Mouse (Mus musculus) liver, embryonic 11.5 days (tissue): ENCODE measurements around the gene Cdc16. TPM values are rescaled to one million over a fixed set of nuclear protein-coding genes. Genes with fewer than 3 reads are reported as not detected.
"Not testable (repeated sequence)": the region's sequence is repeated elsewhere in the genome, so short reads cannot be mapped to it uniquely, and the experiment has no call there.

Experiments
- ATAC-seq: fragments of 200-750 bp; cut with Nextera tagmentation; replicated peaks from 2 replicates; pipeline ENCODE4 v1.8.0; 2017; ENCODE audit warnings: moderate number of reproducible peaks, mild to moderate bottlenecking, moderate TSS enrichment, moderate library complexity; ENCODE audit not compliant: low FRiP score
- DNase-seq: peaks from one replicate; pipeline ENCODE4 v3.0.0-alpha.2; 2017; ENCODE audit warnings: low spot score
- H3K27ac ChIP-seq: fragments of 300-500 bp; sonication (generic); 2 replicates; pipeline ENCODE4 v1.5.1; 2014; ENCODE audit warnings: mild to moderate bottlenecking, low read depth, low read length, control low read depth
- H3K27me3 ChIP-seq: fragments of 300-500 bp; sonication (generic); replicated peaks from 2 replicates; pipeline ENCODE4 v1.6.1; 2014; ENCODE audit warnings: low read length, mixed read lengths; ENCODE audit not compliant: control insufficient read depth, insufficient read depth
- H3K36me3 ChIP-seq: fragments of 300-500 bp; sonication (generic); 2 replicates; pipeline ENCODE4 v1.6.1; 2014; ENCODE audit warnings: mild to moderate bottlenecking, low read length, moderate library complexity, mixed read lengths; ENCODE audit not compliant: control insufficient read depth, insufficient read depth
- H3K4me1 ChIP-seq: fragments of 300-500 bp; sonication (generic); replicated peaks from 2 replicates; pipeline ENCODE4 v1.6.1; 2014; ENCODE audit warnings: low read length, mixed read lengths; ENCODE audit not compliant: control insufficient read depth, insufficient read depth
- H3K4me2 ChIP-seq: fragments of 300-500 bp; sonication (generic); 2 replicates; pipeline ENCODE4 v1.6.1; 2014; ENCODE audit warnings: mild to moderate bottlenecking, control low read depth, moderate library complexity
- H3K4me3 ChIP-seq: fragments of 300-500 bp; sonication (generic); 2 replicates; pipeline ENCODE4 v1.5.1; 2014; ENCODE audit warnings: low read depth, low read length, control low read depth
- H3K9ac ChIP-seq: fragments of 300-500 bp; sonication (generic); 2 replicates; pipeline ENCODE4 v1.6.1; 2014; ENCODE audit warnings: low read depth, low read length, control low read depth
- H3K9me3 ChIP-seq: fragments of 300-500 bp; sonication (generic); 2 replicates; pipeline ENCODE4 v1.6.1; 2016; ENCODE audit warnings: low read length, inconsistent platforms, mixed read lengths; ENCODE audit not compliant: control insufficient read depth
- WGBS: fragments of 180-500 bp; shearing (Covaris S2); extraction: QIAGEN DNeasy Blood & Tissue Kit; methylation state at CpG from one replicate; pipeline ENCODE4 v1.1.7; 2014; 5-methylcytosine and 5-hydroxymethylcytosine counted together
- polyA plus RNA-seq: library from polyadenylated mRNA; unstranded; fragments of >200 nt; fragmentation: Nextera tagmentation; extraction: Ambion mirVana; gene quantifications from 2 replicates; pipeline ENCODE4 v1.2.1, GENCODE M21; 2014

Cdc16 gene
- polyA plus RNA-seq = 128 and 145 TPM in 2 replicates

DNA sequence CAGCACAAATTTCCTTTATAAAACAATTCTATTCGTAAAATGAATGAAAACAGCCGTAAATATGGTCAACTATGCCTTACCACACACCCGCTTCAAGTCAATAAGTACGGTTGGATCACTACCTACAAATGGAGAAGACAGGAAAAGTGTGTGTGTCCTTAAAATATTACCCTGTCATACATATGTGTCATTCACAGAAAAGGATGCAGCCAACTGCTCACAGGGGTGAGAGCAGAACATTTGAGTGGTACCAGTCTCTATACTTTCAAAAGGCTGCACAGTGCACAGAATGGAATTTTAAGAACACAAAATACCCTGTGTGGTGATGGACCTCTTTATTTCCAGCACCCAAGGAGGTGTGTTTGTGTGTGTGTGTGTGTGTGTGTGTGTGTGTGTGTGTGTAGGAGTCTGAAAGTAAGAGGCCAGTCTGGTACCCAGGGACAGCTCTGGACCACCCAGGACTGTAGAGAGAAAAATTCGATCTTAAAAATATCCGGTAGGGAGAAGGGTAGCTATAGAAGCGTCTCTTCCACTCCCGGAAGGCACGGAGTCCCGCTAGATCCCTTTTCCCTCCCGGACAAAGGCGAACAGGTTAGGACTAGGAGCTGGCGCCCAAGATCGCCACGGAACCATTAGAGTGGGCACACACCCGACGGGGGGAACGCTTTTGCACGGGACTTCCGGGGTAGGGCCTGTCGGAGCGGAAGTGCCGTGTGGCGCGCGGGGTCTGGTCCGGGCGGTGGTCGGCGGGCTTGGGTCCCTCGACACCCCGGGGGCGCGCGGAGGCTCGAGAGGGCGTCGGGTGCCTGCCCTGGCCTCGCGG lies at the start of gene Cdc16:
TSS of gene Cdc16 (plus strand) at position 695 of the 823 bp plus-strand sequence.
- peak within 1 kb of the TSS; percentile 98 for H3K4me3 ChIP-seq
- H3K27ac ChIP-seq = peak within 1 kb of the TSS; percentile 82
- H3K27me3 ChIP-seq = no peaks in the 10 kb centered on the region
- WGBS = 8% methylated on average over 40 of the region's 40 CpGs
- no peaks in the 10 kb centered on the region for H3K9me3 ChIP-seq
- H3K9ac ChIP-seq = peak within 1 kb of the TSS; percentile 94
- peak; percentile 91 for DNase-seq
- peaks cover 13% of the 10 kb centered on the region for H3K4me1 ChIP-seq
- peak within 1 kb of the TSS; percentile 76 for H3K4me2 ChIP-seq
- H3K36me3 ChIP-seq = peaks cover 3% of the 10 kb centered on the region; the same call in 1 of the 2 replicates
- peak; percentile 93 for ATAC-seq

DNA sequence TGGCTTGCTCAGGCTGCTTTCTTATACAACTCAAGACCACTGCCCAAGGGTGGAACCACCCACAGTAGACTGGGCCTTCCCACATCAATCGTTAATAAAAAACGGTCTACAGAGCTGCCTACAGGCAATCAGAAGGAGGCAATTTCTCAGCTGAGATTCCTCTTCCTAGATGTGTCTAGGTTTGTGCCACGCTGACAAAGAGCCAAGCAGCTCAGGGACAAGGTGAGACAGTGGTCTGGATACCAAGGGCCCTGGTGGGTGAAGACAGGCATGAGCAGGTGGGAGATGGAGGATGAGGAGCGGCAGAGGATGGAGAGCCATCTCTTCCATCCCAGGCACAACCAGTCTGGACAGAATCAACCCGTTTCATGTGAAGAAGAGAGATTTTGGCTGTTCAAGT lies 49.0 kb upstream of the Cdc16 start:
- no peak overlapping the region for H3K27ac ChIP-seq
- DNase-seq (no peak), ATAC-seq (no peak)
- H3K4me1 ChIP-seq = peaks cover 3% of the 10 kb centered on the region; the same call in 1 of the 2 replicates
- H3K36me3 ChIP-seq = no peaks in the 10 kb centered on the region
- H3K9ac ChIP-seq = no peak overlapping the region
- H3K4me2 ChIP-seq = no peak overlapping the region
- H3K4me3 ChIP-seq = no peak overlapping the region
- 85% methylated on average over 5 of the region's 5 CpGs for WGBS
- no peaks in the 10 kb centered on the region for H3K27me3 ChIP-seq
- no peaks in the 10 kb centered on the region for H3K9me3 ChIP-seq

DNA sequence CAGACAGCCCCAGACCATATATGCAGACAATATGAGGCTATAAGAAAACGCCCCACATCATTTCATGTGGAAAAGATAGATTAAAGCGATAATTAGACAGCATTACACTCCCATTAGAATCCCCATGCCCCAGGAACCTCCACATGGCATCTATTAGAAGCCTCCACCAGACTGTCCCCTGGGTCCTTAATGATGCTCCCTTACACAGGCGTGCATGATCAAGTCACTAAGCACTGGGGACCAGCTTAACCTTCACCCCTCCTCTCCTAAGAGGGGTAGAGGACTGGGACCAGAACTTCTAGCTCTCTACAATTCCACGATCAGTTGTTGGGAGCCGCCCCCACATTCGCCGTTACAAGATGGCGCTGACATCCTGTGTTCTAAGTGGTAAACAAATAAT lies 38.5 kb upstream of the Cdc16 start:
- Histone ChIP-seq H3K27ac (no peak overlapping the region), H3K27me3 (no peaks in the 10 kb centered on the region), H3K4me1 (no peaks in the 10 kb centered on the region), H3K9me3 (no peaks in the 10 kb centered on the region), H3K4me2 (no peak overlapping the region), H3K9ac (no peak overlapping the region), H3K36me3 (no peaks in the 10 kb centered on the region), H3K4me3 (no peak overlapping the region)
- DNase-seq (no peak), ATAC-seq (no peak)
- WGBS = 91% methylated on average over 8 of the region's 8 CpGs

DNA sequence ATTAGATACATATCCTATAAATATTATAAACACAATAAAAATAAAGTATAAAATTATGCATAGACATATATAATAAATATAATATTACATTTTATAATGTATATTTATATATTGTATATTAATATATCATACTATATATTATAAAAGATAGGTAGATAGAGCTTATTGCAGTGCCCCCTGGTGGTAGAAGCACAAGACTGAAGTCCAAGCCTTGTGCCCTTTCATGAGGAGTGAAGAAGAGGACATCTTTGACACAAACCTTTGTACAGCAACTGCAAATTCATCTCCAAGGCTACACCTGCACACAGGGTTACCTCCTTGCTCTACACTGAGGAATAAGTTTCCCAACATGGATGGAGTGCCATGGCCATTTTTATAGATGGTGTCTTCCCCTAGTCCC lies 31.8 kb upstream of the Cdc16 start:
- H3K4me1 ChIP-seq = no peaks in the 10 kb centered on the region
- H3K9ac ChIP-seq = no peak overlapping the region
- no peak for ATAC-seq
- no peak overlapping the region for H3K4me2 ChIP-seq
- H3K4me3 ChIP-seq = no peak overlapping the region
- no peak for DNase-seq
- H3K9me3 ChIP-seq = no peaks in the 10 kb centered on the region
- H3K36me3 ChIP-seq = no peaks in the 10 kb centered on the region
- H3K27me3 ChIP-seq = no peaks in the 10 kb centered on the region
- H3K27ac ChIP-seq = no peak overlapping the region

DNA sequence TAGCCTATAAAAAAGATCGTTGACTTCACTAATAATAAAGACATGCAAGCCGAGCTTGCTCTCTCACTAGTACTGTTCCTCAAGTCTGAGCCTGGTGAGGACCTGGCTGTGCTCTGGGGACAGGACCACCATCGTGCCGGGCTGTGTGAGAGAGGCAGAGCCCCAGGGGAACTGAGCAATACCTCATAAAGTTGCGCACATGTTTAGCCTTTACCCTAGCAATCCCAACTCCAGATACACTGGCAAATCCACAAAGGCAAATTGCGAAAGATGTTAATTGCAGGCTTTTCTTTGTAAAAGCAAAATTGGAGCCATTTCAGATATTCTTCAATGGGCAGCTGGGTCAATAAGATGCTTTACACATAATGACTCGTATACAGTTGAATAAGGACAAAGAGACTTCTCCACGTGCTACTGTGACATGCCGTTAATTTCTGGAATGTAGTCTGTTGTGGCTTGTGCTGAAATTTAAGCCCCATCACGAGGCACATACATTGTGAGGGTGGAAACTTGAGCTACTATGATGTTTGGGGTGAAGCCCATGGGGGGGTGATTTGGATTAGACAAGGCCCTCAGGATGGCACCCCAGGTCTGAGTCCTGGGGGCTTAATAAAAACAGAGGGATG lies 29.9 kb upstream of the Cdc16 start:
- 75% methylated on average over 10 of the region's 10 CpGs for WGBS
- no peak for DNase-seq
- H3K4me2 ChIP-seq = no peak overlapping the region
- no peak for ATAC-seq
- H3K27ac ChIP-seq = no peak overlapping the region
- H3K36me3 ChIP-seq = no peaks in the 10 kb centered on the region
- H3K4me1 ChIP-seq = no peaks in the 10 kb centered on the region
- H3K4me3 ChIP-seq = no peak overlapping the region
- H3K27me3 ChIP-seq = no peaks in the 10 kb centered on the region
- H3K9me3 ChIP-seq = no peaks in the 10 kb centered on the region
- no peak overlapping the region for H3K9ac ChIP-seq

DNA sequence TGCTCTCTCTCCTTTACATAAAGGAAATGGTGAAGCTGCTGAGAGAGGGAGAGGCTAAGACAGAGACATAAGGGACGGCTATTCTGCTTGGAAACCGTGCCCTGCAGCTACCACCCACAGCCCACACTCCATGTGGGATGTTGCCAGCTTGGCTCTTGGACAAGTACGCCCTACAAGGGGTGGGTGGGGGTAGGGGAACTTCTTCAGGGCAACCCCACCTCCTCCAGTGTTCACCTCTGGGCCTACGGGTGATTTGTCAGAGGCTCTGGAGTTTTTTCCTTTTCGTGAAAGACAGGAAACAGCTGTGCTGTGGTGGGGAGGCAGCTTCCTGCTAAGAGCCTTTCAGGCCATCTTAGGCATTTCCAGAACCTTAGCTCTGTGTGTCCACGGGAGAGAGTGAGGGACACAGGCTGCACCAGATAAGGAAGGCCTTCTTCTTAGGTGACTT lies 17.1 kb upstream of the Cdc16 start:
- 23% methylated on average over 6 of the region's 6 CpGs for WGBS
- Histone ChIP-seq H3K4me2 (peak overlapping the region; percentile 48), H3K9ac (peak overlapping the region; percentile 52), H3K4me1 (peaks cover 16% of the 10 kb centered on the region), H3K4me3 (no peak overlapping the region), H3K9me3 (no peaks in the 10 kb centered on the region), H3K36me3 (no peaks in the 10 kb centered on the region), H3K27me3 (no peaks in the 10 kb centered on the region), H3K27ac (peak overlapping the region; percentile 75)
- DNase-seq = peak; percentile 44
- ATAC-seq = peak; percentile 75

DNA sequence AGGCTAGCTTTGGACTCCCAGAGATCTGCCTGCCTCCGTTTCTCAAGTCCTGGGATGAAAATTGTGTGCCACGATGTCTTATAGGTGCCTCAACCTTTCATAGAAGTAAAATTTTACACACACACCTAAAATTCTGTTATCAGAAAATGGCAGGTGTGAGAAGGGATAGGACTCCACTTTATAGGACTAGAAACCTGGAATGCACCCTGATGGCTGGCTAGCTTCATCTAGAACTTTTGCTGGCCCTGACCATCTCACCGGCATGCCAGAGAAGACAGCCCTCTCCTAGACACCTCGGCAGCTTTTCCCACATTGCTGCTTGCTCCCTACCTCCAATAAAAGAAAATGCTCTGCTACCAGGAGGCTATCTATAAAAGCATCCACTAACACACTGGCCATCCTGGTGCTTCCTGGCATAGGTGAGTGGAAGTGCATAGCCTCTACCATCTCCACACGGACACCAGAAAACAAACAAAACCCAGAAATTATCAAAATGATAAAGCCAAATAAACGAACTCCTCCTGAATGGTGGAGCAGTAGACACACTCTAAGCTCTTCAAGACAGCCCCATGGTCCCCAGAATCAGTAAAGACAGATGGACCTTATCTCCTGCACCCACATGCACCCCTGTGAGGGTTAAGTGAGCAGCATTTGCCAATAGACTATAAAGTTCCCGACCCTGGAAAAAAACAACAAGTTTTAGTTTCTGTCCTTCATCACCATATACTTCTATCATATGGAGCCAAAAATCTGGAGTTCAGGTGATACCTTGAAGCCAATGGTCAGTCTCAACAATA lies 16.5 kb upstream of the Cdc16 start:
- ATAC-seq (peak; percentile 94), DNase-seq (no peak)
- Histone ChIP-seq H3K4me3 (no peak overlapping the region), H3K4me2 (peak overlapping the region; percentile 48), H3K4me1 (peaks cover 16% of the 10 kb centered on the region), H3K27me3 (no peaks in the 10 kb centered on the region), H3K27ac (peak overlapping the region; percentile 75), H3K9ac (peak overlapping the region; percentile 52), H3K36me3 (no peaks in the 10 kb centered on the region), H3K9me3 (no peaks in the 10 kb centered on the region)
- WGBS = 43% methylated on average over 7 of the region's 7 CpGs

DNA sequence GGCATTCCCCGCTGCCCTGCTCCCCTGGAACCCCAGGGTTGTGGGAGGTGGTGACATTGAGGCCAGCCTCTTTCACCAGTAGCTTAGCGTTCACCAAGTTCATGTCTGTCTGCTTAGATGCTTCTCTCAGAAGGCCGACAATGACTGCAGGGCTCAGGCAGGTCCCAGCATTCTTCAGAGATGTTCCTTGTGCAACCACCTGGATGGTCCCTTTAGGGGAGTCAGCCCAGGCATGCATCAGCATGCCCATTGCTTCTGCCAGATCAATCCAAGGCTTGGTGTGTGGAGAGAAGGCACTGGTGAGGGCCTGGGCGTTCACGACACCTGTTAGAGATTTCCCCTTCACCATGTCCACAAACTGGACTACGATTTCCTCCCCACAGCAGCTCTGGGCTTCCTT lies 11.3 kb upstream of the Cdc16 start:
- H3K27ac ChIP-seq, H3K9me3 ChIP-seq, H3K4me3 ChIP-seq, H3K9ac ChIP-seq, H3K4me1 ChIP-seq, H3K27me3 ChIP-seq, H3K4me2 ChIP-seq, H3K36me3 ChIP-seq, DNase-seq, ATAC-seq: not testable (repeated sequence)
- 94% methylated on average over 5 of the region's 6 CpGs for WGBS
